Mouse (Mus musculus) limb, embryonic 15.5 days (tissue): ENCODE results near the gene Mfn2. TPM values are rescaled to one million over a fixed set of nuclear protein-coding genes. Genes with fewer than 3 reads are reported as not detected.
"Not testable (repeated sequence)": the region's sequence is repeated elsewhere in the genome, so short reads cannot be mapped to it uniquely, and the experiment has no call there.

Source experiments
- ATAC-seq: fragments of 200-750 bp; cut with Nextera tagmentation; 2 replicates; pipeline ENCODE4 v1.8.0; 2017; ENCODE audit warnings: low read depth, moderate TSS enrichment; ENCODE audit not compliant: insufficient number of reproducible peaks, low FRiP score, low TSS enrichment
- H3K27ac ChIP-seq: fragments of 300-500 bp; sonication (generic); 2 replicates; pipeline ENCODE4 v1.5.1; 2015; ENCODE audit warnings: moderate library complexity, mild to moderate bottlenecking, inconsistent platforms
- H3K27me3 ChIP-seq: fragments of 300-500 bp; sonication (generic); 2 replicates; pipeline ENCODE4 v1.6.1; 2015; ENCODE audit warnings: inconsistent platforms
- H3K36me3 ChIP-seq: fragments of 300-500 bp; sonication (generic); 2 replicates; pipeline ENCODE4 v1.6.1; 2015; ENCODE audit warnings: inconsistent platforms
- H3K4me1 ChIP-seq: fragments of 300-500 bp; sonication (generic); 2 replicates; pipeline ENCODE4 v1.6.1; 2015; ENCODE audit warnings: inconsistent platforms
- H3K4me2 ChIP-seq: fragments of 300-500 bp; sonication (generic); 2 replicates; pipeline ENCODE4 v1.6.1; 2015; ENCODE audit warnings: mild to moderate bottlenecking, inconsistent platforms
- H3K4me3 ChIP-seq: fragments of 300-500 bp; sonication (generic); 2 replicates; pipeline ENCODE4 v1.5.1; 2015; ENCODE audit warnings: mild to moderate bottlenecking, inconsistent platforms
- H3K9ac ChIP-seq: fragments of 300-500 bp; sonication (generic); 2 replicates; pipeline ENCODE4 v1.6.1; 2015; ENCODE audit warnings: inconsistent platforms
- H3K9me3 ChIP-seq: fragments of 300-500 bp; sonication (generic); 2 replicates; pipeline ENCODE4 v1.6.1; 2016; ENCODE audit warnings: inconsistent platforms
- WGBS: fragments of 180-500 bp; shearing (Covaris S2); methylation state at CpG from one replicate; pipeline ENCODE4 v1.1.7; 2015; 5-methylcytosine and 5-hydroxymethylcytosine counted together
- polyA plus RNA-seq: library from polyadenylated mRNA; unstranded; fragments of >200 nt; fragmentation: Nextera tagmentation; extraction: Ambion mirVana; gene quantifications from 2 replicates; pipeline ENCODE4 v1.2.1, GENCODE M21; 2015

The Mfn2 gene
- polyA plus RNA-seq, 1 experiment from 2014 or later: 37.8 TPM

DNA sequence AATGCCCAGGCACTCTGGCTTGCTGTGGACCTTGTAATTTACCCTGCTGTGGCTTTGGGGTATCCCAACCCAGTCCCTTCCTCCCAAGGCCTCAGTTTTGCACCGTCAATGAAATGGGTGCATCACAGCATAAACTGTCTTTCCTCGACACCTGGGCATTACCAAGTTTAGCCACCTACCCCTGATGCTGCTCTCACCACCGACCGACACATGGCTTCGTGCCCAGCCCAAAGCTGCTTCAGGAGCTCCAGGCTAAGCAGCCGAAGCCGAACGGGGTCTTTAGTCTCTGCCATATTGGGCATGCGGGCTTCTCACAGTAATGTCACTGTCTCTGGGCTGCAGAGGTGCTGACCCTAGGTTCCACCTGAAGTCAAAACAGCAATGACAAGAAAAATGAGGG is 38.4 kb downstream of the Mfn2 start:
- Histone ChIP-seq H3K4me2 (no peak overlapping the region), H3K4me3 (no peak overlapping the region), H3K4me1 (peaks cover 23% of the 10 kb centered on the region), H3K27me3 (no peaks in the 10 kb centered on the region), H3K27ac (no peak overlapping the region), H3K9ac (no peak overlapping the region), H3K9me3 (no peaks in the 10 kb centered on the region), H3K36me3 (peaks cover 43% of the 10 kb centered on the region)
- ATAC-seq: no peak
- WGBS: 95% methylated on average over 9 of the region's 9 CpGs

DNA sequence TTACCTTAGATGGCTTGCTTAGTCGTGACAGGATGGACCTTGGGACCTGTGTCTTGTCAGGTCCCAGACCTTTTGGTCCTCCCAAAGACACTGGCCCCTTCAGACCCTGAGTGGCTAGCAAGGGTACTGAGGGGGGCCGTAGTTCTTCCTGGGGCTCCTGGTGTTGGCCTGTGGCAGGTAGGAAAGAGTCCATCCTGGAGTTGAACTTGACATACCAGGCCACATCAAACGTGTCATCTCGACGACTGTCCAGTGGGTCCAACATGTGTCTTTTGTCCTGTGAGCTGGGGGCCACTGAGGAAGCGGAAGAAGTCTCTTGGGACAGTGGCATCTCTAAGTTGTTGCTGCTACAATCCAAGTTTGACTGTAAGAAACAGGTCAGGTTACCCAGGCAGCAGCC is 38.9 kb downstream of the Mfn2 start:
- WGBS: 88% methylated on average over 6 of the region's 6 CpGs
- no peak overlapping the region for H3K4me3 ChIP-seq
- H3K4me1 ChIP-seq: peaks cover 23% of the 10 kb centered on the region
- H3K9ac ChIP-seq: no peak overlapping the region
- no peaks in the 10 kb centered on the region for H3K9me3 ChIP-seq
- no peak for ATAC-seq
- H3K4me2 ChIP-seq: no peak overlapping the region
- no peaks in the 10 kb centered on the region for H3K27me3 ChIP-seq
- no peak overlapping the region for H3K27ac ChIP-seq
- H3K36me3 ChIP-seq: peaks cover 46% of the 10 kb centered on the region

DNA sequence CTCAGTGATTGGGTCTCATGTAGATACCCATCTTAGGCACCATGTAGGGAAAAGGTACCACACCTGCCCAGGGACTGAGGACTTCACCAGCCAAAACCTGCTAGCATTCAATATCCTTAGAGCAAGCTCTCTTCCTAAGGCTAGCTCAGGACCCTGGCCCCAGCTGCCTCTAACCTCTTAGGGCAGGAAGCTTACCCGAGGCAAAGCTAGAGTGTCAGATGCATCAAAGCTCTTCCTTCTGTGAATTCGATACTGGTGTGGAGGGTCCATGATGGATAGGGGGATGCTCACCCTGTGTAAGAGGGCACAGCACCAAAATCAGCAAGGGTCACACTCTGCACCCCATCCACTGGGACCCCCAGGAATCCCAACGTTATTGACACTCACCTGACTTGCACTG is 42.5 kb downstream of the Mfn2 start:
- WGBS: 86% methylated on average over 3 of the region's 3 CpGs

DNA sequence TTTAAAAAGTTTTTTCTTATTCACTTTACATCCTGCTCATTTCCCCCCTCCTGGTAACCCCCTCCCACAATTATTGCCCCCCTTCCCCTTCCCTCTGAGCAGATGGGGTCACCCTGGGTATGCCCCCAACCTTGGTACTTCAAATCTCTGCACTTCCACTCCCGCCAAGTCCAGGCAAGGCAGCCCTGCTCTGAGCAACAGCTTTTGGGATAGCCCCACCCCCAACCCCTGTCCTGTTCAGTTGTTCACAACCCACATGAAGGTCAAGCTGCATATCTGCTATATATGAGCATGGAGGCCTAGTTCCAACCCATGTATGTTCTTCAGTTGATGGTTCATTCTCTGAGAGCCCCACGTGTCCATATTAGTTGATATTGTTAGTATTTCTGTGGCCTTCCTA is 53.7 kb downstream of the Mfn2 start:
- Histone ChIP-seq H3K4me3 (no peak overlapping the region), H3K36me3 (peaks cover 6% of the 10 kb centered on the region; the same call in 1 of the 2 replicates)
- no peak for ATAC-seq

More for the DNA sequence above, 42.5 kb downstream of the Mfn2 start:
- no peak for ATAC-seq
- Histone ChIP-seq H3K27me3 (no peaks in the 10 kb centered on the region), H3K4me3 (no peak overlapping the region), H3K4me1 (peaks cover 2% of the 10 kb centered on the region), H3K36me3 (peaks cover 52% of the 10 kb centered on the region), H3K4me2 (no peak overlapping the region), H3K9ac (no peak overlapping the region), H3K27ac (no peak overlapping the region), H3K9me3 (no peaks in the 10 kb centered on the region)

DNA sequence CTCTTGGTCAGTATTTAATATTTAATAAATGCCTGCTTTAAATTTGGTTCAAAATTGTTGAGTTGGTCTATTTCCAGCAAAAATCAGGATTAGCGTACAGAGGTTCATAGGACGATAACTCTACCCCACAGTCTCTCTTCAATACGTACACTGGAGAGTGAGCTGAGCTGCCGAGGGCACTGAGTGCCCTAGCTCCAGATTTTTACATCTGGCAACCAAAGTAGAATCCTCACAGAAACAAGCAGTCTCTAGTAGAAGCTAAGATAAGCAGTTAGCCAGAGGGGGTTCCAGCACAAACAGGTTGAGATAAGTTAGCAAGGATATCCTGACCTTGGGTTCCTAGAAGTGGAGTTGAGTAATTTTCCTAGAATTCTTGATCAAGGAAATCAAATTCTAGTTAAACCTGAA is 55.9 kb downstream of the Mfn2 start:
- 5% methylated on average over 4 of the region's 4 CpGs for WGBS
- Histone ChIP-seq H3K9me3 (no peaks in the 10 kb centered on the region), H3K36me3 (peaks cover 28% of the 10 kb centered on the region), H3K27ac (no peak overlapping the region), H3K9ac (peak overlapping the region; percentile 36; the same call in 1 of the 2 replicates), H3K4me3 (peak overlapping the region; percentile 79), H3K27me3 (no peaks in the 10 kb centered on the region), H3K4me1 (peaks cover 10% of the 10 kb centered on the region), H3K4me2 (peak overlapping the region; percentile 58)
- peak; percentile 41; the same call in 1 of the 2 replicates for ATAC-seq

More for the DNA sequence above, 53.7 kb downstream of the Mfn2 start:
- no peak overlapping the region for H3K27ac ChIP-seq
- WGBS: 75% methylated on average over 2 of the region's 2 CpGs
- H3K9ac ChIP-seq: no peak overlapping the region
- no peaks in the 10 kb centered on the region for H3K9me3 ChIP-seq
- no peaks in the 10 kb centered on the region for H3K27me3 ChIP-seq
- H3K4me2 ChIP-seq: no peak overlapping the region
- H3K4me1 ChIP-seq: peaks cover 10% of the 10 kb centered on the region

DNA sequence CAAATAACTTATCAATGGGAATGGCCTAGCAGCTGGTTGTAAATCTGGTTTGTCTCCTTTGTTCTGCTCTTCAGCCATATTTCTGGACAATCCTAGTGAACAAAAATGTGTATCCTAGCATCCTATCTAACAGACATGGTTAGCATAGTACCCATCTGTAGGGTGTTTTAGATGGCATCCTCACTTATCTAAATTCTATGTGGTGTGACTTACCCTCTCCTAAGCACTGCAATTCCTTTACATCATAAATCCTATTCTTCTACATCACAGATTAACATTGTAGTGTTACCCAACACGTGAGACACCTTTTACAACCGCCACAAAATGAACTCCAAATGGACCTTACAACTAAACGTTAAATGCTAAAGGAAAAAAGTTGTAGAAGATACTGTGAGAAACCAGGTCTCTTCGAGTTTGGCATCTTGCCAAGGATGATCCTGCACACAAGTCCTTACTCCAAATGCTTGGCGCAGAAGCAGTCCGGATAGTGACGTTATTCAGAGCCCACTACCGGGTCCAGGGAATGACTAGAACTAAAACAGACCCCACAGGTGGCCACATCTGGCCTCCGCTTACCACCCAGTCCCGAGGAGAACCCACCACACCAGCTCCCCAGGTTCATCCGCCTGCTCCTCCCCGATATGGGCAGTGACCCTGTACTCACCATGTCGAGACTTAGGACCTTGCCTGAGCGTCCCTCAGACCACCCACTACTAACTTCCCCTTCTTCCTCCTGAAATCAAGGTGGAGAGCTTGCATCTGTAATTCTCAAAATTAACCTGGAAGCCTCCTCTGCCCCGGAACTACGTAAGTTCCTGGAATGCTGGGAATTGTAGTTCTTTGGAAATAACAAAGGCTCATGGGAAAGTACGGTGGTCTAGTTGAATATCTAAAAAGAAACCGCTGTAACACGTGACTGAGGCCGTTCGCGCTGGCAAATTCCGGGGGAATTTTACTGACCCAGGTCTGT is 56.6 kb downstream of the Mfn2 start, which contains the start of gene Zfp933:
Gene Zfp933, minus strand, starts transcription at position 753 of the 970 bp plus-strand sequence.
- H3K4me2 ChIP-seq: peak within 1 kb of the TSS; percentile 58
- H3K27ac ChIP-seq: no peak within 1 kb of the TSS
- peaks cover 35% of the 10 kb centered on the region for H3K36me3 ChIP-seq
- WGBS: 3% methylated on average over 23 of the region's 23 CpGs
- peak; percentile 79 for ATAC-seq
- 0 out of 2 replicates have a peak, but pooled peaks cover 3% of the 10 kb centered on the region for H3K9me3 ChIP-seq
- no peaks in the 10 kb centered on the region for H3K27me3 ChIP-seq
- peak within 1 kb of the TSS; percentile 79 for H3K4me3 ChIP-seq
- peaks cover 10% of the 10 kb centered on the region for H3K4me1 ChIP-seq
- H3K9ac ChIP-seq: peak within 1 kb of the TSS; percentile 61

DNA sequence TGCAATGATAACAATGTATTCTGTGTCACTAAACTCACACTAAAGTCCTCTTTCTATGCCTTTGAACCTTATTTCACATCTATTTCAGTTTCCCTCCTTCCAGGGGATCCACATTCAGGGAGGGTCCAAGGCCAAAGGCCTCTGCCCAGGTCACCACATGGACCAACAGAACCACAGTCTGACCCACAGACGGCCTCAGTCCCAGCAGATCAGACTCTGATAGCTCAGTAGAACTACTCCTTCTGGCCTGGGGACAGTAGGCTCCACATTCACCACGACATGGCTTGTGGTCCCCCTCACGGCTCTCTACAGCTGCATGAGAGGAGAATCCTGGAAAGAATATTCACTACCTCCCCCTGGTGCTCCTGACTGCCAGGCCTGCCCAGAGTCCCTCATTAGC is 61.6 kb downstream of the Mfn2 start:
- peaks cover 58% of the 10 kb centered on the region for H3K36me3 ChIP-seq

DNA sequence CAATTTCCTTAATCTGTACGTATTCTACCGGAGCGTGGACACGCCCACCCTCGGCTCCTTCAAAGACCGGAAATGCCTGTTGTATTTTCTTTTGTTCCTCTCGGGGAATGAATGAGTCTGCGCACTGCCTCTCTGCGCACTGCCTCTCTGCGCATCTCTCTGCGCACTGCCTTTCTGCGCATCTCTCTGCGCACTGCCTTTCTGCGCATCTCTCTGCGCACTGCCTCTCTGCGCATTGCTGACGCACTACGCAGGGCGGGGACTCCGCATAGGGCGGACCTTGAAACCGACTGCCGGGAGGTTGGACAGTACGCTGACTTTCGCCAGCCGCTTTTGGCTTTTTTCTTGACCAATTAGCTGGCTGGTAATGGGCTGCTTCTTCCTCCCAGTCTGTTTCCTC is 65.2 kb downstream of the Mfn2 start:
- H3K9ac ChIP-seq: not testable (repeated sequence)
- WGBS: 97% methylated on average over 22 of the region's 26 CpGs

More for the DNA sequence above, 61.6 kb downstream of the Mfn2 start:
- Histone ChIP-seq H3K9me3 (0 out of 2 replicates have a peak, but pooled peaks cover 3% of the 10 kb centered on the region), H3K9ac (no peak overlapping the region), H3K27me3 (no peaks in the 10 kb centered on the region), H3K27ac (no peak overlapping the region), H3K4me3 (no peak overlapping the region), H3K4me2 (no peak overlapping the region), H3K4me1 (peaks cover 5% of the 10 kb centered on the region)
- 95% methylated on average over 3 of the region's 3 CpGs for WGBS
- no peak for ATAC-seq

DNA sequence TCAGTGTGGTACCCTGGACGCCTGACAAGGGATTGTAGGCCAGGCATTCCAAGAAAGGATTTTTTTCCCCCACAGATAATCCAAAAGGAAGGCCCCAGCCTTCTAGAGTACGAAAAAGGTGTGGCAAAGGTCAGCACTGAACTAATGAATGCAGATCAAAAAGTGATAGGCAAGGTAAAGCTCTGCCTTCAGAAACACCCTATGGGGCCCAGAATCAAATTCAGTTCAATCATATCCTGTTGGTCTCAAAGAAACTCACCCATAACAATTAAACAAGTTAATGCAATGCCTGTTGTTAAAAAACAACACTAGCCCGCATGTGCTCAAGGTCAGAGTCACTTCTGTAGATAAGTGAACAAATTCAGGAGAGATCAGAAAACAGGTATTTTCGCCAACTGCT is 80.1 kb downstream of the Mfn2 start:
- Histone ChIP-seq H3K9me3 (peaks cover 36% of the 10 kb centered on the region), H3K4me1 (no peaks in the 10 kb centered on the region), H3K9ac (no peak overlapping the region), H3K36me3 (peaks cover 63% of the 10 kb centered on the region), H3K4me2 (no peak overlapping the region), H3K27ac (no peak overlapping the region), H3K27me3 (no peaks in the 10 kb centered on the region), H3K4me3 (no peak overlapping the region)
- 98% methylated on average over 4 of the region's 4 CpGs for WGBS
- ATAC-seq: no peak

More for the DNA sequence above, 65.2 kb downstream of the Mfn2 start:
- not testable (repeated sequence) for H3K27me3 ChIP-seq, ATAC-seq, H3K9me3 ChIP-seq, H3K27ac ChIP-seq, H3K4me3 ChIP-seq, H3K4me1 ChIP-seq, H3K4me2 ChIP-seq
- peaks cover 36% of the 10 kb centered on the region for H3K36me3 ChIP-seq

Other genes starting within 250 kb of the Mfn2 start
- not detected in 2 replicates for gene Zfp534, start 202.2 kb downstream of the Mfn2 start, polyA plus RNA-seq
- 6.7 and 7.7 TPM in 2 replicates for gene Zfp984, start 94.9 kb downstream of the Mfn2 start, polyA plus RNA-seq
- gene Zfp933, start 56.3 kb downstream of the Mfn2 start, polyA plus RNA-seq: 5.0 and 5.4 TPM in 2 replicates
- 30.8 and 36.3 TPM in 2 replicates for gene Miip, start 35.9 kb downstream of the Mfn2 start, polyA plus RNA-seq
- gene Fv1, start 35.7 kb downstream of the Mfn2 start, polyA plus RNA-seq: 8.9 and 9.4 TPM in 2 replicates
- 123 and 129 TPM in 2 replicates for gene Plod1, start 32.1 kb upstream of the Mfn2 start, polyA plus RNA-seq
- 13.6 and 16.4 TPM in 2 replicates for gene 2510039O18Rik, start 36.2 kb upstream of the Mfn2 start, polyA plus RNA-seq
- gene Nppb, start 81.1 kb upstream of the Mfn2 start, polyA plus RNA-seq: 0.19 TPM in 1 of 2 replicates, not detected in the other
- not detected in 2 replicates for gene Nppa, start 96.0 kb upstream of the Mfn2 start, polyA plus RNA-seq
- 6.5 and 6.8 TPM in 2 replicates for gene Clcn6, start 134.1 kb upstream of the Mfn2 start, polyA plus RNA-seq
- 23.0 and 24.7 TPM in 2 replicates for gene Mthfr, start 134.4 kb upstream of the Mfn2 start, polyA plus RNA-seq
- 14.8 and 15.9 TPM in 2 replicates for gene Agtrap, start 183.3 kb upstream of the Mfn2 start, polyA plus RNA-seq
- 47.7 and 48.4 TPM in 2 replicates for gene Mad2l2, start 225.7 kb upstream of the Mfn2 start, polyA plus RNA-seq
- 0.22 and 0.29 TPM in 2 replicates for gene Draxin, start 226.0 kb upstream of the Mfn2 start, polyA plus RNA-seq
- gene Fbxo6, start 247.4 kb upstream of the Mfn2 start, polyA plus RNA-seq: 18.0 and 20.8 TPM in 2 replicates